Mouse (Mus musculus) embryonic fibroblast, embryonic 13.5 days (primary cell): ENCODE measurements around the gene Slc26a10. TPM values are rescaled to one million over a fixed set of nuclear protein-coding genes. Genes with fewer than 3 reads are reported as not detected.

Experiments
- H3K27ac ChIP-seq: 2 replicates; pipeline ENCODE4 v1.5.1; 2012; ENCODE audit warnings: low read length, control low read depth, inconsistent platforms; ENCODE audit not compliant: insufficient read depth
- H3K4me1 ChIP-seq: 2 replicates; pipeline ENCODE4 v1.6.1; 2011; ENCODE audit warnings: low read length; ENCODE audit not compliant: control insufficient read depth, insufficient read depth
- H3K4me3 ChIP-seq: 2 replicates; pipeline ENCODE4 v1.5.1; 2011; ENCODE audit warnings: mild to moderate bottlenecking, control low read depth, low read length; ENCODE audit not compliant: insufficient read depth
- CTCF ChIP-seq: IDR thresholded peaks from 2 replicates; pipeline ENCODE4 v1.5.1; 2011; ENCODE audit warnings: mild to moderate bottlenecking, control low read depth, low read length, moderate library complexity, borderline replicate concordance; ENCODE audit not compliant: insufficient read depth
- POLR2A ChIP-seq: IDR thresholded peaks from 2 replicates; pipeline ENCODE4 v1.6.1; 2011; ENCODE audit warnings: low read depth, mild to moderate bottlenecking, control low read depth, low read length, moderate library complexity
- polyA plus RNA-seq: library from polyadenylated mRNA; stranded (reverse); fragments of >200 nt; gene quantifications from 2 replicates; pipeline ENCODE4 v1.2.4, GENCODE M21; 2011; ENCODE audit warnings: low read depth; ENCODE audit not compliant: missing spikeins, insufficient read length

The Slc26a10 gene
- polyA plus RNA-seq, 1 experiment: 2.2 TPM

DNA sequence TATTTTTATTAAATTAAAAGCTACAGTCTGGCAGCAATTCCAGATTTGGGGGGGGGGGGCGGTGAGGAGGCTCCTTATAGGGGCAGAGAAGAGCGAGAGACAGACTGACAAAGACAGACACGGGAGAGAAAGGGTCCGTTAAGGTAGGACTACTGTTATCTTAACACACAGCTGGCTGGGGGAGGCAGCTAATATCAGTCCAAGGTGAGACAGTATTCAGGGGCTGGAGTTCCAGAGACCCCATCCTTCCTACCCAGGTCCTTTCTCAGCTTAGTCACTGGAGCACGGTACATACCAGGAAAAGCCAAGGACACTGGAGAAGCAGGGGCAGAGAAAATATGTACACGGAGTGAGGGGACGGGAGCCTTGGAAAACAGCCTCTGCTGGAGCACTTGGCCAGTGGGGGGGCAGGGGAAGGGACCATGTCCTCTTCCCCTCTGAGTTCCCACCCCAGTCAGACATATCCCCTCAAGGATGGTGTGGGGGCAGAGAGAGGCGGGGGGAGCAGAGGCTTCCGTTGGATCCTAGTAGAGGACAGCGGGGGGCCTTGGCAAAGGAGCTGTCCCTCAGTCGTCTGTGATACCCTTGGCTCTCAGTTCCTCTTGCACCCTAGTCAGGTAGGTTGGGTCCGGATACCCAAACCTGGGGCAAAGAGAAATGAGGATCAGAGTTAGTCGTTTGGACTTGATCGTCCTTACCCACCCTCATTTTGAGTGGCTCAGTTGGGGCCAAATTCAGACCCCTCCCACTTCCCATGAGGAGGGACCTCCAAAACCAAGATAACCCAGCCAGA is 10.1 kb upstream of the Slc26a10 start:
- TF ChIP-seq CTCF (no peak), POLR2A (peak; percentile 29; the same call in 1 of the 2 replicates)
- Histone ChIP-seq H3K27ac (peak overlapping the region; percentile 100), H3K4me1 (peaks cover 4% of the 10 kb centered on the region), H3K4me3 (peak overlapping the region; percentile 91)

- TF ChIP-seq CTCF (no peak), POLR2A (peak; percentile 66)
- Histone ChIP-seq H3K4me3 (peak within 1 kb of the TSS; percentile 91), H3K27ac (peak within 1 kb of the TSS; percentile 100), H3K4me1 (peaks cover 4% of the 10 kb centered on the region)
These were observed 9.4 kb upstream of the Slc26a10 start, which contains the start of gene Arhgef25 for GRCm38 (mm10) chr10:127189651-127190381. Arhgef25 (minus strand) TSS chr10:127190083.

DNA sequence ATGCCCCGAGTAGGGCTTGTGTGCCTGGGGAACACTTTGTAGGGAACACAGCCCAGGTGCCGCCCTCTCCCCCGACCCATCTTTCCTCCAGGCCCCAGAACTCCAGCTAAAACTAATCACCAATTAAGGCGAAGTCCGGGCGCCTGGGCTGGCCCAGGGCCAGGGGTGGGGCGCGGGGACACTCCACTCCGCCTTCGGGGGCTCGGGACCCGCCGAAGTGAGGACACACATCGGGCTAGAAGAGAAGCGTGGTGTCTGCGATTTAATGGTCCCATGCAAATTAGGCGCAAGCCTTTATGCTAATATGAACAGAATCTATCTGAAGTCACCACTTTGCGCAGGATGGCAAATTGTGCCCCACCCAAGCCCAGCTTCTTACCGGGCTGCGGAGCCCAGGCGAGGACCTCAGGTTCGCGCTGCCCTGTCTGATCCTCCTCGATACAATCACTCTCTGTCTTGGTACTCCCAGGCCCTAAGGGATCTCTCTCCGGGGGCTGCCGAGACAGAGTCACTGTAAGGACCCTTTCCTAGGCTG is 8.7 kb upstream of the Slc26a10 start:
- Histone ChIP-seq H3K4me3 (peak overlapping the region; percentile 91), H3K27ac (peak overlapping the region; percentile 100), H3K4me1 (peaks cover 4% of the 10 kb centered on the region)
- TF ChIP-seq CTCF (no peak), POLR2A (peak; percentile 61; the same call in 1 of the 2 replicates)

- H3K27ac ChIP-seq: peak overlapping the region; percentile 100
- peak overlapping the region; percentile 91 for H3K4me3 ChIP-seq
- H3K4me1 ChIP-seq: peaks cover 4% of the 10 kb centered on the region
- TF ChIP-seq POLR2A (peak; percentile 66), CTCF (no peak)
These were observed 8.1 kb upstream of the Slc26a10 start for GRCm38 (mm10) chr10:127188465-127189115.

- no peak for TF ChIP-seq CTCF
- TF ChIP-seq POLR2A: peak; percentile 25; the same call in 1 of the 2 replicates
- peak overlapping the region; percentile 91 for H3K4me3 ChIP-seq
- no peak overlapping the region for H3K27ac ChIP-seq
- peaks cover 4% of the 10 kb centered on the region for H3K4me1 ChIP-seq
These were observed 7.6 kb upstream of the Slc26a10 start for GRCm38 (mm10) chr10:127188079-127188453.

GRCm38 (mm10) chr10:127187371-127188078 is 7.1 kb upstream of the Slc26a10 start:
- H3K4me3 ChIP-seq: peak overlapping the region; percentile 91
- TF ChIP-seq POLR2A (no peak; the same call in 1 of the 2 replicates), CTCF (no peak)
- peaks cover 4% of the 10 kb centered on the region for H3K4me1 ChIP-seq
- no peak overlapping the region for H3K27ac ChIP-seq

GRCm38 (mm10) chr10:127186451-127186850 is 6.0 kb upstream of the Slc26a10 start:
- Histone ChIP-seq H3K4me1 (peaks cover 4% of the 10 kb centered on the region), H3K4me3 (no peak overlapping the region), H3K27ac (no peak overlapping the region)
- TF ChIP-seq POLR2A (no peak), CTCF (no peak)

DNA sequence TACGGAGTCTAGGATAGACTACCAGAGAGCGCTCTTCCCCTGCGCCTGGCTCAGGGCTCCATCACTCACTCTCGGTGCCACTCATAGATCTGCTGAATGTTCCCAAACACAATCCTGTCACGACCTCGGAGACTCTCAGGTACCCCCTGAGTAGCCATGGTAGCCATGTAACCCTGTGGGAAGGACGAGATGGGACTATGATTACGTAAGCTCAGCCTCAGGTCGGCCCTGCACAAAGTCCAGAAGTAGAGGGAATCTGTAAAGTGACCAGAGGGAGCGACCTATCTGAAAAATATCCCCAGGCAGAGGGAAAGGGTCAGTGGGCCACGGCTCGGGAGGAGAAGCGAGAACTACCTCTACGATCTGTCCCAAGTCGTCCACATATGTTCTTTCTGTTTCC is 5.1 kb upstream of the Slc26a10 start:
- no peak overlapping the region for H3K27ac ChIP-seq
- no peak for TF ChIP-seq CTCF
- peak; percentile 37; the same call in 1 of the 2 replicates for TF ChIP-seq POLR2A
- peaks cover 2% of the 10 kb centered on the region for H3K4me1 ChIP-seq
- no peak overlapping the region for H3K4me3 ChIP-seq

- Histone ChIP-seq H3K4me1 (no peaks in the 10 kb centered on the region), H3K27ac (no peak overlapping the region), H3K4me3 (no peak overlapping the region)
- TF ChIP-seq POLR2A (no peak), CTCF (no peak)
These were observed 4.7 kb upstream of the Slc26a10 start for GRCm38 (mm10) chr10:127185101-127185500.
